Mouse (Mus musculus) olfactory bulb, adult 2 months (tissue): ENCODE measurements around the gene Plekhh3.

Experiments used
- CTCF ChIP-seq: fragments of 200-500 bp; IDR thresholded peaks from 2 replicates; pipeline ENCODE4 v1.5.1; 2012; ENCODE audit warnings: low read depth, mild to moderate bottlenecking, low read length, moderate library complexity; ENCODE audit not compliant: insufficient read depth
- POLR2A ChIP-seq: fragments of 200-500 bp; IDR thresholded peaks from 2 replicates; pipeline ENCODE4 v1.6.1; 2012; ENCODE audit warnings: mild to moderate bottlenecking, low read depth, low read length, moderate library complexity; ENCODE audit not compliant: insufficient read depth

- TF ChIP-seq CTCF (no peak), POLR2A (no peak)
These were observed 8.4 kb downstream of the Plekhh3 start for GRCm38 (mm10) chr11:101162772-101163171.
